Mouse (Mus musculus): ENCODE results near the gene Antxr2.

Antxr2 gene

GRCm38 (mm10) chr5:97837333-97837732 is 193.5 kb downstream of the Antxr2 start:
- no peak for DNase-seq (ENCODE audit: low read depth, low spot score)

- DNase-seq (ENCODE audit: low read depth, low spot score): no peak
Measured at GRCm38 (mm10) chr5:97835418-97835817, 195.4 kb downstream of the Antxr2 start.

GRCm38 (mm10) chr5:97834770-97835169 is 196.1 kb downstream of the Antxr2 start:
- no peak for DNase-seq (ENCODE audit: low read depth, low spot score)
